Mouse (Mus musculus) cerebellum, adult 2 months (tissue): Measurements from ENCODE around the gene Dnajb8. TPM values are rescaled to one million over a fixed set of nuclear protein-coding genes. Genes with fewer than 3 reads are reported as not detected.

Experiments
- DNase-seq, 2 experiments: peaks; one replicate each; pipeline ENCODE4 v3.0.0; 2021
- H3K27ac ChIP-seq: fragments of 200-500 bp; 2 replicates; pipeline ENCODE4 v1.5.1; 2012; ENCODE audit warnings: low read length, control low read depth, inconsistent platforms; ENCODE audit not compliant: insufficient read depth
- H3K27me3 ChIP-seq: fragments of 200-500 bp; 2 replicates; pipeline ENCODE4 v1.6.1; 2012; ENCODE audit warnings: inconsistent platforms, mild to moderate bottlenecking, low read length, moderate library complexity; ENCODE audit not compliant: control insufficient read depth, insufficient read depth
- H3K4me1 ChIP-seq: fragments of 200-500 bp; 2 replicates; pipeline ENCODE4 v1.6.1; 2011; ENCODE audit warnings: low read length; ENCODE audit not compliant: control insufficient read depth, insufficient read depth
- H3K4me3 ChIP-seq: fragments of 200-500 bp; replicated peaks from 2 replicates; pipeline ENCODE3; 2011; ENCODE audit warnings: mild to moderate bottlenecking, low read depth, low read length, control low read depth; ENCODE audit not compliant: insufficient read depth
- CTCF ChIP-seq: fragments of 200-500 bp; IDR thresholded peaks from 2 replicates; pipeline ENCODE4 v1.5.1; 2011; ENCODE audit warnings: low read depth, mild to moderate bottlenecking, control low read depth, low read length, moderate library complexity, borderline replicate concordance; ENCODE audit not compliant: insufficient read depth
- POLR2A ChIP-seq: fragments of 200-500 bp; IDR thresholded peaks from 2 replicates; pipeline ENCODE4 v1.6.1; 2011; ENCODE audit warnings: low read length, control low read depth, borderline replicate concordance; ENCODE audit not compliant: insufficient read depth
- WGBS: fragments of 180-500 bp; shearing (Covaris S2); methylation state at CpG from one replicate; pipeline ENCODE4 v1.1.7; 2018; 5-methylcytosine and 5-hydroxymethylcytosine counted together
- polyA plus RNA-seq: library from polyadenylated mRNA; depleted of rRNA; stranded (reverse); fragments of >200 nt; gene quantifications from 2 replicates; pipeline ENCODE4 v1.2.3, GENCODE M21; 2012

The Dnajb8 gene
- polyA plus RNA-seq, 1 experiment = not detected

- 97% methylated on average over 3 of the region's 3 CpGs for WGBS
- H3K27me3 ChIP-seq = no peaks in the 10 kb centered on the region
- H3K4me1 ChIP-seq = peaks cover 12% of the 10 kb centered on the region
- TF ChIP-seq POLR2A = no peak
- TF ChIP-seq CTCF = no peak
- H3K4me3 ChIP-seq = no peak overlapping the region
- DNase-seq = no peak
- no peak overlapping the region for H3K27ac ChIP-seq
Observed at GRCm38 (mm10) chr6:88260645-88261044, 38.6 kb downstream of the Dnajb8 start.

DNA sequence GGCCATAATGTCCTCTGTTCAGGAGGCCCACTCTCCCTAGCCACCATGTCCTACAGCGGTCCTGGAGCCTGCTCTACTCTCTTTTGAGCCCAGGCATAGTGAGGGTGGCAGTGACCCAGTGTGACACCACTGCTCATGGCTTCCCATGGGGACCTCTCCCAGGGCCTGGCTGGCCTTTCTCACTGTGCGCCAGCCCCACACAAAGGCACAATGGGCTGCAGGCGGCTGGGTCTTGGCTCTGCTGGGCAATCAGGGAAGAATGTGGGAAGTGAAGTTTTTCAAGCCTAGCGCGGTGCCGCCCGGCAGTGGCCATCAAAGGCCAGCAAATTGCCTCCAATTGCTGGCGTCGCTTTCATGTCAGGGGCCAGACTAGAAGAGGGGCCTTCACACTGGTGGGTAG is 40.1 kb downstream of the Dnajb8 start:
- Histone ChIP-seq H3K27me3 (no peaks in the 10 kb centered on the region), H3K4me3 (no peak overlapping the region), H3K4me1 (peaks cover 12% of the 10 kb centered on the region), H3K27ac (no peak overlapping the region)
- TF ChIP-seq POLR2A = no peak
- no peak for TF ChIP-seq CTCF
- 82% methylated on average over 9 of the region's 9 CpGs for WGBS
- DNase-seq = peak in 1 of 2 experiments; percentile 6

DNA sequence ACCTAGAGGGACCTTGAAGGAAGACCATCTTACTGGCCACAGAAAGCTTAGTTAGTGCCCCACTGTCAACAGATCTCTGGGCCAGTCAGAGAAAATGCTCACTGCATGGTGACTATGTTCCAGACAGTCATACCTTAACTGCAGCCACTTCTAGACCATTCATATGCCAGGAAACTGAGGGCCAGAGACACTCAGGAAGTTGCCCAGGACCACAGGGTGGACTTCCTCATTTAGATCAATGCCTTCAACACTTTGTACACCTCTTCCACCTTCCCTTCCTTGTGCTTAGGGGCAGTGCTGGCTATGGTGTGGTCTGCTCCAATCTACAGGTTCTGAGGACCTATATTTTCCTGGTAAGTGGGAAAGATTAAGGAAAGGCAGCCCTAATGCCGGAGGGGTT is 43.3 kb downstream of the Dnajb8 start:
- whole genome bisulfite sequencing = 95% methylated on average over 1 of the region's 1 CpGs
- H3K4me1 ChIP-seq = peaks cover under 1% of the 10 kb centered on the region; the same call in 1 of the 2 replicates
- no peak overlapping the region for H3K4me3 ChIP-seq
- TF ChIP-seq CTCF (no peak), POLR2A (no peak)
- no peak overlapping the region for H3K27ac ChIP-seq
- no peaks in the 10 kb centered on the region for H3K27me3 ChIP-seq
- DNase-seq = no peak

- Histone ChIP-seq H3K4me1 (no peaks in the 10 kb centered on the region), H3K27ac (no peak overlapping the region), H3K27me3 (no peaks in the 10 kb centered on the region), H3K4me3 (no peak overlapping the region)
- WGBS = 76% methylated on average over 3 of the region's 3 CpGs
- DNase-seq = no peak
- TF ChIP-seq CTCF (no peak), POLR2A (no peak)
Observed at GRCm38 (mm10) chr6:88266055-88266454, 44.0 kb downstream of the Dnajb8 start.

DNA sequence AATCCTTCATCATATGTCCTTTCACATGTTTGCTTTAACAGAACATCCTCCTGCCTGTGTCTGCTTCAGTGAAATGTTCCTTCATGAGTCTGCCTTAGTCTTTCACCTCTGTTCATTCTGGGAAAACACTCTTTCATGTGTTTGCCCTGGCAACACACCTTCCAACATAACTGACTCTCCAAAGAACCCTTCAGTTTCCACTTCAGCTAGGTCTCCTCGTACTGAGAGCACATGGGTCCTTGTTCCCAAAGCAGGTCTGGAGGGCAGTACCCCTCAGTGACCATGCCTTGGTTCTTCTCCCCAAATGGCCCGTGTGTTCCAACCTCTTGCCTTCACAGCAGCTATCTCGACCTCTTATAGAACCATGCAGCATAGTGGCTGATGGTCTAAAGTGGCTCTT is 45.0 kb downstream of the Dnajb8 start:
- H3K27ac ChIP-seq = no peak overlapping the region
- no peak overlapping the region for H3K4me3 ChIP-seq
- WGBS = 87% methylated on average over 3 of the region's 3 CpGs
- H3K4me1 ChIP-seq = no peaks in the 10 kb centered on the region
- no peak for DNase-seq
- TF ChIP-seq POLR2A = no peak
- TF ChIP-seq CTCF = no peak
- H3K27me3 ChIP-seq = no peaks in the 10 kb centered on the region

DNA sequence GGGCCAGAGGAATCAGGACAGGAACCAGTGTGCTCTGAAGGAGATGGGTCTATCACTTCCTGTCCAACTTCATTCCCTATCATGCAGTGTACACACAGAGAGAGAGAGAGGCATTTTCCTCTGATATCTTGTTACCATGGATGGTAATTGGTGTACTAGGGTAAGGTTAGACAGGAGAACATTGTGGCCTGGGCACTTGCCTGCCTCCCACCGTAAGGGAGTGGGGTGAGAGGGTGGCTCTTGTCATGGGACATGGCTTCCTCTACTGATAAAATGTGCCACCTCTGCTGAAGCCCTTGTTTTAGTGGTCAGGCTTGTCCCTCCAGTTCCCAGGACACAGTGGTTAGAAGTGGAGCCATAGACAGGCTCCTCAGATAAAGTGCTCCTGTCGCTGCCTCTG is 45.9 kb downstream of the Dnajb8 start:
- H3K27me3 ChIP-seq = no peaks in the 10 kb centered on the region
- no peak overlapping the region for H3K4me3 ChIP-seq
- DNase-seq = no peak
- no peaks in the 10 kb centered on the region for H3K4me1 ChIP-seq
- WGBS = 91% methylated on average over 2 of the region's 2 CpGs
- H3K27ac ChIP-seq = no peak overlapping the region
- TF ChIP-seq POLR2A (no peak), CTCF (no peak)

DNA sequence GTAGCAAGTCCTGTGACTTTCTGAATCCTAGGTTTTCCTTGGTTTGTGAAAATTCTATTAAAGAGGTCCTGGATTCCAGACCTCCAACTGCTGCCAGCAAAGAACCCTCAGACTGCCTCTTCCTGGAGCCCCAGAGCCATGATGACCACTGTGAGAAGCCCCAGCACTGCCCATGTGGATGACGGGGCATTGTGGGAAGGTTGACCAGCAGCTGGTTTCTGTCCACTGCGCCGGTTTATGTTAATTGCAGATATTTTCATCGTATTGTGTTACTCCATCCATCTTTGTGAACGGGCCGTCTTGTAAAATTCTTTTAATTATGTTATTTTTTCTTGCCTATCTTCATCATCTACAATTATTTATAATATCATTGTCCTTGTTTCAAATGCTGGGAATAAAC is 52.6 kb downstream of the Dnajb8 start:
- TF ChIP-seq CTCF (no peak), POLR2A (no peak)
- WGBS = 98% methylated on average over 6 of the region's 6 CpGs
- Histone ChIP-seq H3K27me3 (no peaks in the 10 kb centered on the region), H3K4me1 (peaks cover 14% of the 10 kb centered on the region), H3K4me3 (no peak overlapping the region), H3K27ac (no peak overlapping the region)
- no peak for DNase-seq

DNA sequence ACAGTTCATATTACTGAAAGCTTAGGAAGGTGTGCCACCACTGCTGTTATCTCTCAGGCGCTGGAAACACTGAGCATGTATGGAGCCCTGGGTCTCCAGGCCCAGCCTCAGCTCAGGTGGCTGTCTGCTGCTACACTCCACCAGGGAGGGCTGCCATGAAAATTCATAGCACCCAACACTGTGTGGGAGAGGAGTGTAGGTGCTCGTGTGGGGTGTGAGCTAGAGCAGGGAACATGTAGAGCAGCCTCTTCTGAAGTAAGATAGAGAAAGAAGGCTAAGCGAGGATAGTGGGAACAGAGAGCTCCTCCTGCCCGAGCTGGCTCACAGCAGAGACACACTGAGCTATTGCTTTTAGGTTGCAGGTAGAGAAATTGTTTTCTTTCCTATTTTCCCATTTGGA is 54.2 kb downstream of the Dnajb8 start:
- H3K4me1 ChIP-seq = peaks cover 14% of the 10 kb centered on the region

More for the DNA sequence above, 54.2 kb downstream of the Dnajb8 start:
- WGBS = 97% methylated on average over 4 of the region's 4 CpGs
- DNase-seq = no peak
- Histone ChIP-seq H3K27ac (no peak overlapping the region), H3K4me3 (no peak overlapping the region), H3K27me3 (no peaks in the 10 kb centered on the region)
- TF ChIP-seq POLR2A (no peak), CTCF (no peak)
